Mouse (Mus musculus): ENCODE measurements around the gene Egr2.

Gene Egr2

DNA sequence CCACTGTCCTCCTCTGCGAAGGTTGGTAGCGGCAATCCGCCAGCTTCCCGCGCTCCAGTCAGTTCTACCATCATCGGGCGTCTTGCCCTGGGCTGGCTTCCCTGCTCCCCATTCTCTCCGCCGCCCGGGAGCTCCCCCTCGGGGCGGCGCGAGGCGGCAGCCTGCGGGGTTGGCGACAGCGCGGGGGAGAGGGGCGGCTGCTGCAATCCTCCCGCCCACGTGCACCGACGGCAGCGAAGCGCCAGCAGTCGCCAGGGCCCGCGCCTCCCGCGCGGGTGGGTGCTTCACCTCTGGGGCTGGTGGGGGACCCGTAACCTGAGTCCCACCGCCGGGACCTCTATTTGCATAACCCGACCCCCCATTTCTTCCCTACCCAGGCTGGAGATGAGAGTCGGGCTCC, at the start of gene Egr2:
Gene Egr2, plus strand, starts transcription at position 220 of the 400 bp plus-strand sequence.
- peak; percentile 69 to 77 for DNase-seq

DNA sequence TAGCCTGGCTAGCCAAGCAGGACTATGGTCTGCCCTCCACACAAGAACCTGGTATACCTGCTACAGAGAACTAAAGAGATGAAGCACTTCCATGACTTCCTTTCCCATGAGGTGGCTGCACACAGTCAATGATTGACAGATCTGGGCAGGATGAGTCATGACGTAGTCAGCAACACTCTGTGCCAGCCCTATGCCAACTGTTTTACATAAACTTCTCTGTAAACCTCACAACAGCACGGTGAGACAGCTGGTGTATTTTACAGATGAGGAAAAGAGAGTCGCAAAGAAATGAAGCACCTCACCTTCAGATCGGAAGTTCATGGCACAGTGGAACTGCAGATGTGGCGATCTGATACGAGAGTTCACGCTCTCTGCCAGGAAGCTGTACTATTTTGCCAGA, 47.8 kb upstream of the Egr2 start:
- no peak for DNase-seq

DNA sequence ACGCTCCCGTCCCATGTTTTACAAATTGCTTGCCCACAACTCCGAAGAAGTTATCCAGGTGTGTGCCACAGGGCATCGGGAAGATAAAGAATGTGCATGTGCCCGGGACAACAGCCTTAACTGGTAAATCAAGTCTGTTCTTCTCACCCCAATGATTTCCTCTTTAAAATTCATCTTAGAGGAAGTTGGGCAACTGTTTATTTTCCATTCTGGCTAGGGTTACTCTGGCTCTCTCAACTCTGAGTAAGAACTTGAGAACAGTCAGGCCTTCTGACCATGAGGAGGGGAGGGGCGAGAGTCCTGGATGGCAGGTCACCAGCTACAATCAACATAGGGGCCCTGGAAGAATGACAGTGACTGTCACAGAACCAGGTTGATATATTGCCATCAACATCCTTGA, 45.4 kb upstream of the Egr2 start:
- DNase-seq = no peak

DNA sequence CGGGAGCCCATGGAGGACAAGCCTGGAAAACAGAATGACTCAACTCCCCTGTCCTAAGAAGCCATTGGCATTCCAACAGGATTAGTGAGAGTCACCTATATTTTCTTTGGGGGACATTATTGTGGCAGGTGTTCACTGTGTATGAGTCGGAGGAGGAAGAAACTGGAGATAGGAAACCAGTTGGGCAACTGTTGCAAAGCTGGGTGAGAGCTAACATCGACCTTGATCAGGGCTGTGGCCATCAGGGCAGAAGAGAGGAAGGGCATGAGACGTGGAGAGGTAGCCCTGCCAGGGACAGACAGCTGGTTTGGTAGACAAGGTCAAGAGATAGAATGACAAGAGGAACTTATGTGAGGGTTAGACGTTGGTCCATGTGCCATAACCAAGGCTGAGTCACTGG, 44.6 kb upstream of the Egr2 start:
- no peak for DNase-seq

DNA sequence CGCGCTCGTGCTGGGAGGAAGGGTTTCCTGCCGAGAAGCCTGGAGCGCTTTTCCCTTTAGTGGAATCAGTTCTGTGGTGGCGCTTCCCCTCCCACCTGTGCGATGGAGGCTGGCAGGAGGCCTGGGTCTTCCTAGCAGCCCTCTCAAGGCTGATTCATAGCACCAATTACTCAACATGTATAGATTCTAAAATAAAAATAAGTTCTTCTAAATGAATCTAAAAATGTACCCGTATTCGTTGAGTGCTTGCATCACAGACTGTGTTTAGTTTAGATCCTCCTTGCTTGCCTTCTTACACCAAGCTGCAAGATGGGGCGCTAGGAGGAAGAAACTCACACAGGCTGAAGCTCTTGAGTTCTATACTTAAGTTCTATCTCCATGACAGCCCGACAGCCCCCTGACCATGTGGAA, 43.1 kb upstream of the Egr2 start:
- DNase-seq = no peak

DNA sequence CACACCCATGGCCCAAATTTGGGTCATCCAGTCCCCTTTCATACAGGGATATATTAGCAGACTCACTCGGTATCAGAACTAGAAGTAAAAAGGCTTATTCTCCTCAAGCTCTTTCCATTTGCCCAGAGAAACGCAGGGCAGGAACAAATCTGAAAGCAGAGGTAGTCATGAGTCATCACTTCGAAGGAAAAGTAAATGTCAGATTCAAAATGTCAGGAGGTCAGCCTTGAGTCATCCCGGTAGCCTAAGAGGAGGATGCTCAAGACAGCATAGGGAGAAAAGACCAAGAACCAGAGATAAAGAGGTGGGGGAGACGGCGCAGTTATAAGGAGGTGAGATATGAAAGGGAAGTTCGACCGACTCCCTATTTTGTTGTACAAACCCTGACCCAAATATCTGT, 41.7 kb upstream of the Egr2 start:
- no peak for DNase-seq

DNA sequence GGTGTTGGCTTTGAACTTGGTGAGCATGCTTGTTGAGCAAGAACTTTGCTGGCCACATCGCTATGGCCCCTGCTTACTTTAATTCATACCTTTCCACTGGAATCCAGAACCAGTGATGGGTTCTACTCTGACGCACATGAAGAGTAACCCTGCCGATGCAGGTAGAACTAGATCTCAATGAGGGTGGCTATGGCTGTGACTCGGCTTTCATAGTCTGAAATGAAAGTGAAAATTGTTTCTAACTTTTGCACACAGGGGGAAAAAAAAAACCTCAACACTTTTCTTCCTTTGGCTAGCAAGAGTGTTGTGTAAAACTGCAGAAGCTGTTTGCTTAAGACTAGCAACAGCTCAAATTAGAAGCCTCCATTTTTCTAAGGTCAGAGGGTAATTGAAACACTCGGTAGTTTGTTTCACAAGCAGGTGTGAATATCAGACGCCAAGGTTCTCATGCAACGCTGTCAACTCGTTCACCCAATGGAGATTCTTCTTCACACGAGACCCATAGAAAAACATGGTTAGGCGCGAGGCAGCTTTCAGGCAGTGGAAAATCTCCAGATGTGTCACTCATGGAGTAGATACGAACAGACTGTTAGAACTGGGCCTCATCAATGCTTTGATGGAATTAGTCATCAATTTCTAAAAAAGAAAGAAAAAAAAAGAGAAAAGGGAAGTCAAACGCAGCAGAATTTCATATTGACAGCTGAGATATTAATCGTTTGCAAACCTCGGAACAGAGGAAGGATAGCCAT, 38.0 kb upstream of the Egr2 start:
- no peak for DNase-seq

DNA sequence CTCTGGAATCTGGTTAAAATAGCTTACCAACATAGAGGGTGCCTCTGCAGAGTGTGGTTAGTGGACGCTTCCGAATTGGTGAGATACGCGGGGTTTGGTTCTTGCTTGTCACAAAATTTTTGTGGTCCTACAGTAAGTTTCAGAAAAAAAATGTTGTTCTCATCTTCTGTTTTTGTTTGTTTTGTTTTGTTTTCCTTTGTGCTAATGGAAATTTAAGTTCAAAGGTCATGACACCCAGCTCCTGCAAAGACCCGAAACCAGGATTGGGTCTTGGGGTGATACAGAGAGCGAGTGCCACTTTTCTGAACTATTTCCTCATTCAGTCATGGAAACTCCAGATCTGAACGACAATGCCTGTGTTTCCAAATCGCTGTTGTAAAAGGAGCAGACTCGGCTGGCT, 37.3 kb upstream of the Egr2 start:
- no peak for DNase-seq

DNA sequence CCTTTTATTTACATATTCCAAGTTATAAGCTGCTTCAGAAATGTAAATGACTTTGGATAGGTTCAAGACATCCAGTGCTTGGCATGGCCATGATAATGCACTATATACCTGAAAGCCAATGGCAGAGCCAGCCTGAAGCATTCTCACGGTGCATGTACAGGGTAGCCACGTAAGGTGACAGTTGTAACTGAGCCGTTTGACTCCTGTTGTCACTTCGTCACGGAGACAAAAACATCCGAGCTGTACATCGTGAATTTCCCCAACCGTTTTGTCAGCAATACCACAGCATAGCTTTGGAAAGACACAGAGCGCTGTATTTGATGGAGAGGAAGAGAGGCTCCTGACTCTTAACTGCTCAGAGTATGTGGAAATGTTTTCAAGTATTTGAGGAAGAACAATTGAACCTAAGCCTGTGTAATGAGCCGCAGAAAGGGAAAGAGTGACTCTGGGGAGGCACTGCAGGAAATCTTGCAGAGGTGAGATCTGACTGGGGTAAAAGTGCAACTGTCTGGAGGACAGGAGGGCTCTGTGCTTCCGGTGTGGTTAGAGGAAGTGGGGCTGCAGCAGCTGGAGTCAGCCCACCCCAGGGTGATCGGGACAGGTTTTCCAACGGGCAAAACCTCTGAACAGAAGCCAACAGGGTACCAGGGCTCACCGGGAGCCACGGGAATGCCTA, 31.8 kb upstream of the Egr2 start:
- DNase-seq = peak; percentile 75 to 84

DNA sequence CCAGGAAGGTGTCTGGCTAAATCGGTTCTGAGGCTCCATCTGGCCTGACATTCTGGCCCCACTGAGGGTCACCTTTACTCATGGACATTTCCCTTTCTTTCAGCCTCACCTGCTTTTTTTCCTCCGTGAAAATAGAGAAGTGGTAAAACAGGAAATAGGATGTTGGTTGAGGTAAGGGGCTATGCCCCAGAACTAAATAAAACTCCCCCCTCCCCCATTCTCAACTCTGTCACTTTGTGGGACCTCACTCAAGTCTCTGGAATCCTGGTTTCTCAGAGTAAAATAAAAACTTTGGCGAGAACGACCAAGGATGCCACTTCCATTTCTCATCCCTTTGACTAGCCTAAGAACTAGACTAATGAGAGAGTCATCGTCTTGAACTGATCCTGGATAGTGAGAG, 31.2 kb upstream of the Egr2 start:
- DNase-seq = no peak

DNA sequence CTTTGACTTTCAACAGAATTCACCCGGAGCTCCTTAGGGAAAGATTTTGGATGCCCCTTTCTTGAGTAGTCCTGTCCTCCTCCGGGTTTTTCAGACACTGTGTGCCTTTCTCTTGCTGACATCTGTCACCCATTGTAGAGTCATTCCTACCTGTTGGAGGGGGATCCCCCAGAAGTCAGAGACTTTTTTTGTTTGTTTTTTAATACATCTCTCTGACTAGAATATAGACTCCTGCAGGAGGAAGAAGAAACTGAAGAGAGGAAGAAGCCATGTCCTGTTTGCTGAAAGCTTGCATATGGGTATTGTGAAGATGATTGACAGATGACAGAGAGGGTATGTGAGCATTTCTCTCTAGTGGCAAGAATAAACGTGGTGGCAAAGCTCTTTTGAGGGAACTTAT, 30.0 kb upstream of the Egr2 start:
- DNase-seq = no peak

DNA sequence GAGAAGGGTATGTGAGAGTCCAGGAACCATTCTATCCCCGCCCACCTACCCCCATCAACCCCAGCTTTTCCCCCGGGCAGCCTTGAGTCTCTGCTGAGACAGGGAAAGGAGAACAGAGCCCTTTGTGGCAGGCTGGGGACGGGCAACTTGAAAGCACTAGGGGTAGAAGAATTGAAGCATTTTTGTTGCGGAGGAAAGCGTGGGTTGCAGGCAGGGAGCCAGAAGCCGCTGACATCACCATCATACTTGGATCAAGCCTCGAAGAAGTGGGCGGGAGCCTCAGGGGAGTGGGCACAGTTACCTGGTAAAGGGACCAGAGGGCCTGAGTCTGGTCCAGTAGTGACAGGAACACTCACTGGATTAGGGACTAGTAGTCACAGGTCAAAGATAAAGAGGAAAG, 23.1 kb upstream of the Egr2 start:
- DNase-seq = no peak

DNA sequence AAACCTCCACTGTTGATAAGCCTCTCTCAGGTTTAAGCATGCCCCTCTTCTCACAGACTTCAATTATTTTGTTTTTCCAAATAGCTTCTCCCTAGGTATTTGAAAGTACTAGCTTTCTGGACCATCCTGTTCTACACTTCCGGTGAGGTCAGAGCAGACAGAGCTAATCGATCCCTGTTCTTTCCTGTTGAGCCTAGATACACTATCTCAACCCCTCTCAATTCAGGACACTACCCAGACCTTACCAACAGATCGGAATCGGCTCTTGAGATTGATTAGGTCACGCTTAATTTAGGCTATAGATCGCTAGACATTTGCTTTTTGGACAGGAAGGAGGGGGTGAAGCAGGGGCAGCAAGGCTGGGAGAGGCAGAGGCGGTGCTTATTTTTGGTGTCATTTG, 22.4 kb upstream of the Egr2 start:
- no peak for DNase-seq

DNA sequence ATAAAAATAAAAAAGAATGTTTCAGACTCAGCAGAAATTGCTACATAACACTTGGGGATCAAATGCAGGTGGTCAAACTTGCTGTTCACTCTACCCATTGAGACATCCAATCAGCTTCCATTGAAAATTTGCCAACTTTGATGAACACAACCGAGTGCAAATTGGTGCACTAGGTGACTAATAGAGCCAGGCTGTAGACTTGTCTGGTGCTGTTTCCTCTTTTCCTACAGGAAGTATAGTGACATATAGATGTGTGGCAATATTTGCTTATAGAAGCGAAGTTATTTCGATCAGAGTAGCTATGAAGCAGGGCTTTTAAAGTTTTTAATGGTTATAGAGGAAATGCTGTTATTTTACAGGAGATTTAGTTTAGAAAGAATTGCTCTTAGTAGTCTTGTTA, 16.5 kb upstream of the Egr2 start:
- no peak for DNase-seq

DNA sequence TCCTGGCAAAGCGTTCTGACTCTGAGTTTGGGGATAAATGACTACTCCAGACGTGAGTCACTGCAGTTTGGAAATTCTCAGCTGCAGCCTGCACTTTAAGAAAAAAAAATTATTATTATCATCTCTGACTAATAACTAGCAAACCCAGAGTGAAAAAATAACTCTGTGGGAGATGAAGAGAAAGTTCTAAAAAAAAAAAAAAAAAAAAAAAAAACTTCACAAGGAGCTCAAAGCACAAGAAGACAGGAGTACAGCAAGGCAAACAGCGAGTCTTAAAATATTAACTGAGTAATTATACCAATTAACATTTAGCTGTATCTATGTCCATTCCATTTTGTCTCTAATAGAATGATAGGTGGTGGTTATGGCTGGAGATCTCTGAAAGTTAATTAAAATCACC, 11.1 kb upstream of the Egr2 start:
- no peak for DNase-seq

DNA sequence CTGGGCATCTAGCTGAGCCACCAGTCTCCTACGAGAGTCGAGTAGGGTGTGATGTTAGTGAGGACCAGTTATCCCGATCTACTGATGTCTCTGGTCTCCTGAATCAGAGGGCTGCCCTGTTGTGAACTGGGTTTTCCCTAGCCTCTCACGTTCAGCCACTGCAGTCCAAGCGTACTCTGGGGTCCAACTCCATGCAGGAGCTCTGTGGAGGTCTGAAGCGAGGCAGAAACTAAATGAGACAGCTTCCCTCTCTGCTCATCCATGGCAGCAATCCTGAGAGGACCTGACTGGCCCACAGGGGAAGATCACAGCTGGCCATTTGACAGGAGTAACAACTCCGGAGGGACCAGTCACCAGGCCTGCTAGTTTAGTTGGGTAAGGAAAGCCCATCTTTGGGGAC, 10.6 kb upstream of the Egr2 start:
- DNase-seq = no peak

DNA sequence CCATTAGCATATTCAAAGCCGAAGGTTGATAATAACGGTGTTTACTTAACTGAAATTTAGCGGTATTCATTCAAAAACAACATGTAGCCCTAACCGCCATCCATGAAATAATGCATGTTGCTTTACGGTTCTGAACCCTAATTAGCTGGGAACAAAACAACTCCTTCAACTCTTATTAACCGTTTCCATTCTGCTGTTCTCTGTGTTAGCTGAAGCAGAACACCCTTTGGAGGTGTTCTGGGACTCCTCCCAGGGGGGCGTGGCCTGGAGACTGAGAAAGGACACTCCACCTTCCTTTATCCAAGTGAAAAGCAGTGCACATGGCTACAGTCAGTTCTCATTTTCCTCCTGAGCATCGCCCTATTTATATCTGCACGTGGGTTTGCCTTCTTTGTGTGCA, 8.8 kb upstream of the Egr2 start:
- no peak for DNase-seq

DNA sequence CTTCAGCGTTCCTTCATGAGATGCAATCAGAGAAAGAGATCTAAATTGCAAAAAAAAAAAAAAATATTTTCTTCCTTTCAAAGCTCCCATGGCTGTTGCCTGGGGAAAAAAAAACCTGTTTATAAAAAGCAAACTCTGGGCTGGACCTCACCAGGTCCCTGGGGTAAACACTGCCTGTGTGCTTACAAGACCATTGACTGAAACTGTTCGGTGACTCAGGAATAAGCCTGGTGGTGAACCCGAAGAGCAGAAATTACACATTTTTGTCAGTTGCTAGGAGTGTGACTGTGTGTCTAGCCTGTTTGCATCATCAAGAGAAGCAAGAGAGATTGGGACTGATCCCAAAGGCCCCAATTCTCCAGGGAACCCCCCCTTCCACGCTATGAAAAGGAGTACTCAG, 5.5 kb upstream of the Egr2 start:
- DNase-seq = no peak

DNA sequence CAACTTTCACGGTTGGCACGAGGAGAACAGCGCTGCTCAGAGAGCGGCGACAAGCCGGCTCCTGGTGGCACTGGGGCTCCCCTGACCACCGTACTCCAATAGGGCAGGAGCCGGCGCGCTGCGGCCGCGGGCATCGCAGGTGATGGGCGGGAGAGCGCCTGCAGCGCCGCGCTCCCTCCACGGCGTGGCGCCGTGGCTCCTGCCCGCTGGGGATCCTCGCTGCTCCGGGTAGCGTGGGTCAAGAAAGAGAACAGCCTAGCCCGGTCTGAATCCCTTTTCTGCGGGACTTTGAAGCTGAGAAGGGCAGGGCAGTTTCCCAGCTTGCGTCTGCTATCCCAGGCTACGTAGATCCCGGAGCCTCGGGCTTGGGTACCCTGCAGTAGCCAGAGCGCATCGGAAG, 697 bp downstream of the Egr2 start:
- peak; percentile 75 to 78 for DNase-seq

DNA sequence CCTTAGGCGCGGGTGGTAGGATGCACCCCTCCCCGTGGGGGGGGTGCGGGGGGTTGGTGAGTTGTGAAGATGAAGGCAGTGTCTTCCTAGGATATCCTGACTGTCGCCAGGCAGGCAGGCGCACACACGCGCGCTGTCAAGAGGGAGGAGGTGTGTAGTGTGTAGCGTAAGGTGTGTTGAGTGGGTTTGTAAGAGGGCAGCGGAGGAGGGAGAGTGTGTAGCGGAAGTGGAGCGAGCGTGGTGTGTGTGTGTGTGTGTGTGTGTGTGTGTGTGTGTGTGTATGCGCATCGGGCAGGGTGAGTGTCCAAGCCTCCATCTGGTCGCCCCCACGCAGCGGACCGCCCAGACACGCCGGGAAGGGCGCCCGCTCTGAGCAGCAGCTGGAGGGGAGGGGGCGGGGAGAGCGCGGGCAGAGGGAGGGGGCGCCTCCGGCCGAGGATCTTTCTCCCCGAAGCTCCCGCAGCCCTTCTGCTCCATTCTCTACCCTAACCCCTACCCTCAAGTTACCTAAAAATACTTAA, 1.4 kb downstream of the Egr2 start:
- peak; percentile 60 to 72 for DNase-seq

DNA sequence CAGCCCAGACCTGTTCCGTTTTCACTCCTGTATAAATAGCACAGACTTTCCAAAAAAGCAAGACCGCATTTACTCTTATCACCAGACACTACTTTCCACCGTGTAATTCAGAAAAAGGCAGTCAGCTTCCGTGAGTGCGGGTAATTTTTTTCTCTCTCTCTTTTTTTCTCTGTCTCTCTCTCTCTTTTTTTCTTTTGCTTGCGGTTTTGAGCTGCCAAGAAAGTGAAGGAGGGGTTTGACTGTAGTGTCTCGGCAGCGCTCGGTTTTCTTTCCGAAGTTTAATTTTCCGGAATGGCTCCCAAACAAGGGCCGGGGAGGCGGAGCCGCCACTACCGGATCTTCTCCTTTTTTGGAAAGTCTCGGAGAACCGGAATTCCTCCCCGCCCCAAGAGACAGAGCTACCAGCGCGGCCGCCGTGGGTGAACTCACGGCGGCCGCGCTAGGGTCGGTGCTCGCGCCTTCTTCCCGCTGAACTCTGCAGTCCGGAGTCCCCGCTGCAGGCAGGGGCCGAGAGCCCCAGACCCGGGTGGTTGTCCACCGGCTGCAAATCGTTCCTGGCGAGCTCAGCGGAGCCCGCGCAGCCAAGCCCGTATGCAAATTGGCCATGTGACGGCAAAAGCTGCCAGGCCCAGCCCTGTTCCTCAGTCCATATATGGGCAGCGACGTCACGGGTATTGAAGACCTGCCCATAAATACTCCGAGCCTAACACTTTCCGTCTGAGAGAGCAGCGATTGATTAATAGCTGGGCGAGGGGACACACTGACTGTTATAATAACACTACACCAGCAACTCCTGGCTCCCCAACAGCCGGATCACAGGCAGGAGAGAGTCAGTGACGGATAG, 2.1 kb downstream of the Egr2 start:
- DNase-seq = peak; percentile 92 to 95

DNA sequence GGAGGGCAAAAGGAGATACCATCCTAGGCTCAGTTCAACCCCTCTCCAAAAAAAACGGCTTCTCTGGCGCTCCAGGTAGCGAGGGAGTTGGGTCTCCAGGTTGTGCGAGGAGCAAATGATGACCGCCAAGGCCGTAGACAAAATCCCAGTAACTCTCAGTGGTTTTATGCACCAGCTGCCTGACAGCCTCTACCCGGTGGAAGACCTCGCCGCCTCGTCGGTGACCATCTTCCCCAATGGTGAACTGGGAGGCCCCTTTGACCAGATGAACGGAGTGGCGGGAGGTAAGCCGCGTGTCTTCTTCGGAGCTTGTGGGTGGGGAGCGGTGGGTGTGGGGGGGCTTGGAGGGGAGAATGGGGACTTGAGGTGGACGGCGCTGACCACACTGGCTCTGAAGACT, 2.8 kb downstream of the Egr2 start:
- DNase-seq = peak; percentile 17 to 48

DNA sequence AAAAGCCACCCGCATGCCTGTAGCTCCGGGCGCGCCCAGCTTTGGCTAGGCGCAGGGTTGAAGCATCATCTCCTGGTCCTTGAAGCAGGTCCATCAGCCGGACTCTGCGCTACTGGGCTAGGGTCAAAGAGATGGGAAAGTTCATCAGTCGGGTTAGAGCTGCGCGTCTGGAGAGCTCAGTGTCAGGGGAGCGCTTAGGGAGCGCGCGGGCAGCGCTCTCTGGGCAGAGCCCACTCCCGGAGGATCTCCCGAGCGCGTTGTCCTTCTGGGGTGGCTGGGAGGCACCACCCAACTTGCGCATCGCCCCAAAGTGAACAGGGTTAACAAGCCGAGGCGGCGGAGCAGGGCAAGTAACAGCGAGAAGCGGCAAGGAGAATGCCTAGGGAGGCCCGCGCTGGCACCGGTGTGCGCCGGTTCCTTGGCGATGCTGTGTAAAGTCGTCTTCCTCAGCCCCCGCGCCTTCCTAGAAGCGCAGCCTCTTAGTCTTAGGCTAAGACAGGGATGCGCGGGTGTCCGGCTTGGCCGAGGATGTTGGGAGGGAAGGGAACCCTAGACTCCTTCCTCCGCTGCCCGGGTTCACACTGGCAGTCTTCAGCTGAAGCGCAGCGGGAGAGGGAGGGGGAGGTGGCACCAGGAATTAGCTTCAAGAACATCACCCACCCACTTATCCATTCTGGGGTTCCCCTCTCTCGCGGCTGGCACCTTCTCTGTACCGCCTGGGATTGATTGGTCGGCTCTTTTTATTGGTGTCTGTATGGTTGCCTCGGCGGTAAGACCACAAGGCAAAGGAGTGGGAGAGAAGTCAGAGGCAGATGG, 3.5 kb downstream of the Egr2 start:
- peak; percentile 26 to 31 for DNase-seq
